Mouse (Mus musculus) urinary bladder, postnatal 4 days (tissue): ENCODE data around the gene Hpse2.
"Not testable (repeated sequence)": the region's sequence is repeated elsewhere in the genome, so short reads cannot be mapped to it uniquely, and the experiment has no call there.

ENCODE experiments used
- DNase-seq, 2 experiments: peaks; one replicate each; pipeline ENCODE4 v3.0.0; 2021 to 2022; ENCODE audit warnings: low spot score in 2 of 2

Hpse2 gene

DNA sequence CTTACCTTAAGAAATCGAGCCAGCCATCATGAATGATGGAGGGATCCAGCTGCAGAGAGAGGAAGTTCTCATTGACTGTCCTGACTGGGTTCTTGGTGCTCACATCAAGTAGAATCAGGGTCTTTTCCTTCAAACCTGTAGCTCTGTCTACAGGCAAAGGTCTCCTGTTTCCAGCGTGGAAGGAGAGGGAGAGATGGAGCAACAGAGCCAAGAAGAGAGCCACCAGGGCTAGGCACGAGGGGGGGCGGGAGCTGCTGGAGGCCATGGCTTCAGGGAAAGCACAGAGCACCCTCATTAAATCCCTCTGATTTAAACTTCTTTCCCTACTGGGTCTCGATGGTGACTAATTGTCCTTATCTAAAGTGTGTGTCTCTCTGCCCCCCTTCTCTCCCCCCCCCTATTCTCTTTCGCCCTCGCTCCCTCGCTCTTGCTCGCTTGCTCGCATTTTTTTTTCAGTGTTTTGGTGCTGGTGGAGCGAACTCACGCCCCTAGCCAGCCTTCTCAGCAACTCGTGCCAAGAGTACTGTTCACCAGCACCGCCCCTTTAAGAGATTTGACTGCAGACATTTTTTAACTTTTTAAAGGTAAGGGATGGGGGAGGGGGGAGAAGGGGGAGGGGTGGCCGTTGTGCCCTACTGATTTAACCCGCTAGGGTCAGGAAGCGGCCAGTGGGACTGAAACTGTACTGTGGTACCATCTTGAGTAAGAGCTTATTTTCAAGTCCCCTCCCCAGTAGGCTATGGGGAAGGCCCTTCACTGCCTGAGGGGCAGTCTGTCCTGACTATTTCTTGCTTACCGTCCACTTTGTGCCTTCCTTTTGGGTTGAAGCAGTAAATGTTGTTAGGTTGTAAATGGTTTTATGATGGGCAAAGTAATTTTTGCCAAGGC is at the start of gene Hpse2:
Gene Hpse2 (minus strand): TSS at position 339 of the 888 bp plus-strand sequence.
- no peak for DNase-seq

DNA sequence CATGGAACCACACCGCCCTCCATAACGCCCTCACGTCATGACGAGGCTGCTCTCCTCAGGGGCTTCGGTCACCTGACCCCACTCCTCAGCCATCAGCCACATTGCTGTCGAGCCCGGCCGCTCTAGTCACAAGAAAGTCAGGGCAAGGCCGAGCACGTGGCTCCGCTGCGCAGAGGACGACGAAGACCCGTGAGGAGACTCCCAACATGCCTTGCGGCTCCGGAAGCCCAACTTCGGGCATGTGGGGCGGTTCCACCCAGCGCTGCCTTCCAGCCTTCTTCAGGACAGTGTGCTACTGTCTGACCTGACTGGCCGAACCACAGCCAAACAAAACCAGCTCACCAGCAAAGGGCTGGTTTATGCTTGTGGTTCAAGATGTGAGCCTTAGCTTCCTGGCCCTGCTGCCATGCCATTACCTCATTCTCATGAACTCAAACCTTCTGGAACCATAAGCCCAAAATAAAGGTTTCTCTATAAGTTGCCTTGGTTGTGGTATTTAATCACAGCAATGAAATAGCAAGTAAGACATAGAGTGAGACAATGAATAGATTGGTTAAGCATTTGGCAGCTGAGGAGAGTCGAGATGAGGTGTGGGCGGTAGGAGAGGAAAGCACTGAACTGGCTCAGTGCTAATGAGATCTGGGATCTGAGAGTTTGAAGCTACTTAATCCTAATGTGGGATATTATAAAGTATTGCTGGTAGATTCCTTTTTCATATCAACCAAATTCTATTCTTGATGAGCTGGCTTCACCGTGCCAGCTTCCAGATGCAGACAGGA is 39.5 kb upstream of the Hpse2 start:
- DNase-seq, result no peak

GRCm38 (mm10) chr19:43424082-43424481 is 35.9 kb upstream of the Hpse2 start:
- no peak for DNase-seq

DNA sequence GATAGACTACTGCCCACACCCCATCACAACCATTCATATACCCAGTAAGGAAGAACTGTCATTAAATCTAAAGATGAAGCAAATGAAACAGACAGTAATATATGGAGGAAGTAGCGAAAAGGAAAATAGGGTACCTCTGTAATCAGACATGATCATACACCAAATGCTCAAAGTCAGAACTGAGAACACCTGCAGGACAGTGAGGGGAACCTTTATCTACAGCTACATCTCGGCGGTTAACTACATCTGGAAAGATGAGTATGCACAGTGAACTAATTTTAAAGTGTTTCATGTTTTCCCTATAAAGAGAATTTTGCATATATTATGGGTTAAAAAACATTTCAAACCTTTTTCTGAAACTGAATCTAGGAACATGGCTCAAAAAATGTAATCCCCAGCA is 32.4 kb upstream of the Hpse2 start:
- DNase-seq, result no peak

DNA sequence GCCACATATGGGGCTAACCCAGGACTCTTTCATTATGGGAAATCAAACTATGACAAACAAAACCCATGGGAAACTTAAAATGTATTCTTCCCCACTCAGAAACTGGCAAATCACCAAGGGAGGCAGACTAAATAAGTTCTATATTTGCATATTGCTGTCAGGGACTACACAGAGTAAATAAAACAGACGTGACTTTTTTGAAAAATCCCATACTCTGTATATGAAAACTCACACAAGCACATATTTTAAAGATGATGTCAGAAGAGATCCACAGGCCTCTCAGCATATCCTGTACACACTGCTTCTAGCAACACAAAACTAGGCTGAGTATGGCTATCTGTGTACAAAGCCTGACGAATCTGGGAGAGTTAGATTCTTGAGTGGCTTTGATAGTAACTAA is 27.4 kb upstream of the Hpse2 start:
- no peak for DNase-seq

DNA sequence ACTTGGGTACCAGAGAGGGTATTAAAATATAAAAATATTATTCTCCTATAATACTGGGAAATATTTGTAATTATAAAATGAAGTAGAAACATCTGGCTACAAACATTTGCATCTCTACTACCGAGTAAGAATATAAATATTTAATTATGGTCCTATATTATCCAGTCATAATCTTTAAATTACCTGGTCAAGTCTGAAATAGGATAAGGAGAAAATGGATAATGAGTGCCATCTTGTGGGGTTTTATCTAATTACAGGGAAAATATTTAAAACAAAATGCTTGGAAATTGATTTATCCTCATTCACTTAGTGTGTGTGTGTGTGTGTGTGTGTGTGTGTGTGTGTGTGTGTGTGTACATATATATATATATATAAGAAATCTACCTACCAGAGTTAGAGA is 19.0 kb upstream of the Hpse2 start:
- no peak for DNase-seq

- DNase-seq, result no peak
Observed at GRCm38 (mm10) chr19:43396327-43396726, 8.2 kb upstream of the Hpse2 start.

- DNase-seq, result no peak
Observed at GRCm38 (mm10) chr19:43387071-43387770, 934 bp downstream of the Hpse2 start.

DNA sequence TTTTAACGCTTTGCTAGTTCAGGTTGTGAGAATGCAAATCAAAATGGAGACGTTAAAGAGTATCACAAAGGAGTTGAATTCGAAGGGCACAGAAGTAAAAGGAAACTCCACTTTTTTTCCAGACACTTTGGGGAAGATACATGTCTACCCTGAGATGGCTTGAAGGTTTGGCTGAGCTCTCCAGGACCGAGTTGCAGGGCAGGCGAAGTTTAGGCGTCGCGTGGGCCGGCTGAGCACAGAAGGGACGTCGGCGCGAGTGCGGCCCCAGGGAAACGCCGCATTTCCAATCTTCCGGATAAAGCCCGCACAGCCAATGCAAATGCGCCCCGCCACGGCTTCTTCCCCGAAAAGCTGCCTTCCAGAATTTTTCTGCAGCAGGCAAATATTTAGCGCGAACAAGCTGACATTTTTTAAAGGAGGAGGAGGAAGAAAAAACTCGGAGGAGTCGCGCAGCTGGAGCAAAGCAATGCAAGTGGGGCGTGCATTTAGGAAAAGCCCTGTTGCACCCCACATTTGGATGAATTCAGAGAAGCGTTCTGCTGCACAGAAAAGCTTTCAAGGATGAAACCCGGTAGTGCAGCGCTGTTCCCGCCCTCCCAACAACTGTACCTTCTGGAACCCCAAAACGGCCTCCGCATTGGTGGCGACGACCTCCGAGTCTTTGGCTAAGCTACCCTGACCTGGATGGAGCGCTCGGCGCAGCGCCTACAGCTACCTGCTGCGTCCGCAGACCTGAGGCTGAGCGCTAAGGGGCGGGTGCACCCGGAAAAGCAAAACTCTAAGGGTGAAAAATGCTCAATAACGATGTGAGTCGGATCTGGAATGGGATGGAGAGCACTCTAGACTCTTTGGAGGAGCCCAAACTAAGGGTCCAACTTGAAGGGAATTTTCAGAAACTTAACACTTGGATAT is 1.9 kb downstream of the Hpse2 start:
- DNase-seq, result no peak

- no peak for DNase-seq
Observed at GRCm38 (mm10) chr19:43385451-43385850, 2.7 kb downstream of the Hpse2 start.

DNA sequence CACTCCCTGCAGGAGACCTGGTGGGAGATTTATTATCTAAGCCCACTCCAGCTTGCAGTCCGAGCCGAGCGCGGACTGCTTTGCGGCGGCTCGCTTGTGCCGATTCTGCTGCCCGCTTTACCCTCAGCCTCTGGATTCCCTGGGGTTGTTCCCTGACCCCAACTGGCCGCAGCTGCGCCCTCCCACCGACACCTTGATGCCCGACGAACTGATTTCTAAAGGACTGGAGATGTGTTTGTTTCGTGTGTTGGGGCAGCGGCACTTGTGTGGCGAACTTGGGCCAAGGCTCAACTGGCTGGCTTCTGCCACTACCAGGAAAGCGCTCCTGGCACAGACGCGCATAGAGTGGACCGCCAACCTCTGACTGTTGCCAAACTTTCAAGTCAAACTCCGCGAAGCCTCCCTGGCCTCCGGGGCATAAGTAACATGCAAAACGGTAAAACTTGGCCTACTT is 3.1 kb downstream of the Hpse2 start:
- DNase-seq, result no peak

DNA sequence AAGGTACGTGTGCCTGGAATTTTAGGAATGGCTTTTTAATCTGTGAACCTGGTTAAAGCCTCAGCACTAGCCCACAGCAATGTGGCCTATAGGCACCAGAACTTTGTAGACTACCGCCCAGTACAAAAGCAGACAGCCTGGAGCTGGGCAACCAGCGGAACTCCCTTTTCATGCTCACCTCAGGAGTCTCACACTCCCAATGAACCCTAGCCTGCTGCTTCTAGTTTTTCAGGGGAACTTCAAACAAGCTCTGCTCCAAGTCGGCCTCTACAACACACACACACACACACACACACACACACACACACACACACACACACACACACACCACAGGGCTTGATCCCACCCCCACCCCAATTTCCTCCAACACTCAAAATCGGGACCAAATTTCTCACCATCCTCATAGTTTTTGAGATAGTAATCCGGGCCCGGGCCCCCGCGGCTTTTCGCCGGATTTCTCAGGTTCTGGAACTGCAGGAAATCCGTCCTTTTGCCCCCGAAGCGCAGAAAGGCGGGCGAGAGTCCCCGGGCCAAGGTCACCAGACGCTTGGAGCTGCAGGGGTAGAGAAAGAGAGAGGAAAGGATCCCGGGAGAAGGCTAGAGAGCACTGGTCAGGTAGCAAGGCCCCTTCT is 3.7 kb downstream of the Hpse2 start:
- DNase-seq, result no peak

- DNase-seq, result no peak
Observed at GRCm38 (mm10) chr19:43358830-43359229, 29.3 kb downstream of the Hpse2 start.

DNA sequence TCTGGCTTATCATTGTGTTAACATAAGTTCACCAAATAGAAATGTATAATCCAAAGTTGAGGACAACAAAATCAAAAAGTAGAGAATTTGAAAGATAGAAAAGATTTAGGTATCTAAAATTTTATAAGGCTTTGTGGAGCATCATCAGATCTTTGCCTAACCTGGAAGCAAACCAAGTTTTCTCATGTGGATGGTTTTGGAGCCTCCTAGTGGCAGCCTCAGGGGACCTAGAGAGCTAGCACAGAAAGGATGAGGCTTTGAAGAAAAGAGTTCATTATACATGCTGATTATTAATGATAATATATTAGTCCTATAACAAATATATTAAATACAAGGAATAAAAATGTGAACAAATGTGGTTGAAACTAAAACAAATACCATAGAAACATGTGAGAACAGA is 77.0 kb downstream of the Hpse2 start:
- no peak for DNase-seq

- no peak for DNase-seq
Observed at GRCm38 (mm10) chr19:43306756-43307155, 81.4 kb downstream of the Hpse2 start.

GRCm38 (mm10) chr19:43281336-43281735 is 106.8 kb downstream of the Hpse2 start:
- DNase-seq, result not testable (repeated sequence)

DNA sequence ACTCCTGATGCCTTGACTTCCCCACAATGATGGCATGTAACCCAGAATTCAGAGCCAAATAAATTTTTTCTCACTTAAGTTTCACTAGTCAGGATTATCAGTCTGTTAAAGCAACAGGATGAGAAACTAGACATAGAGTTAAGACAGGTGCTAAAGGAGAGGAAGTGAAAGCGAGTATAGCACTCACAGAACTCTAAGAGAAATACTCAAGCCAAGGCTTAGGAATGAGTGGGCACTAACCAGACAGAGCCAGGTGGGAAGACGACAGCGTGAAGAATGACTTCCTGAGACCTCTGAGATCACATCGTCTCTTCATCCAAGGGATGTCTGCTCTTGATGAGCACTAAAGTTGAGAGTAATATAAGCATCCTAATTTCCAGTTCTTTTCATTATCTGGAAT is 144.2 kb downstream of the Hpse2 start:
- no peak for DNase-seq

- DNase-seq, result no peak
Observed at GRCm38 (mm10) chr19:43231711-43232110, 156.4 kb downstream of the Hpse2 start.

DNA sequence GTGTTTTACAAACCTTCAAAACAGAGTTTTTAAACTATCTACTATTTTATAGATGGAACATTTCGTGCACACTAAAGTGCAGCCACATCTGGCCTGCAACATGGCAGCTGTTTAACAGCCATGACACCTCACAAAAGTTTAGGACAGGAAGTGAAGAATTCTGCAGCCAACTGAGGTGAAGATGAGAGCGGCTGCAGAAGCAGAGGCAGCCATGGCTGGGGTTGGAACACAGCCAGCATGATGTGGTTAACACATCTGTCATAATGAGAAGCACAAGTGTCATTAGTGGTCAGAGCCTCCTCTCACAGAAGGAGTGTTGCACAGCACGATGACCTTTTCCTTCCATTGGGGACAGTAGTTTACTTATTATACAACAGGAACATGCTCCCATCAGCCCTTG is 194.6 kb downstream of the Hpse2 start:
- no peak for DNase-seq

DNA sequence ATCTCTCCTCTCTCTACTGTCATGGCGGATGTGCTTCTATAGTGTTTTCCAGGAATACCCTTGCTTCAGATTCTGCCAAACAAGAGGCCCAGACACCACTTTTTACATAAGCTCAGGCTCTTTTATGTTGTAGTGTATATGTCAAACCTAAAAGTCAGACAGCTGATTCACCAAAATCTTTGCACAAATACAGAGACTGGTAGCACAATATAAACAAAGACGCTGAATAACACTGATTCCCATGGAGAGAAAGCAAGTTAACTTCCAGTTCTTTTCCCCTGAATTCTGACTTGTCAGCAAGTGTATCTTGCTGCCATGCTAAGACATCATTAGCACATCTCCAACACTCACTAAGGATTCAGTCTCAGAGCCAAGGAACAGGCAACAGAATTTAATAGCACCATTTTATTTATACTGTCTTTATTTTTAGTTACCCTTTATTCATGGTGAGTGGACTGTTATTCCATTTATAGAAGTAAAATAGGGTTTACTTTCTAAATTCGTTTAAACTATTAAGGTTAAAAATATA is 212.7 kb downstream of the Hpse2 start:
- no peak for DNase-seq
